Mouse (Mus musculus): ENCODE measurements at regions not wholly inside any gene's neighbourhood (a gene's known extent, or its start where the extent isn't known, plus 50 kb on each side); places are given as distances from the start of the nearest gene placed in this dataset.
"Not testable (repeated sequence)": the region's sequence is repeated elsewhere in the genome, so short reads cannot be mapped to it uniquely, and the experiment has no call there.

DNA sequence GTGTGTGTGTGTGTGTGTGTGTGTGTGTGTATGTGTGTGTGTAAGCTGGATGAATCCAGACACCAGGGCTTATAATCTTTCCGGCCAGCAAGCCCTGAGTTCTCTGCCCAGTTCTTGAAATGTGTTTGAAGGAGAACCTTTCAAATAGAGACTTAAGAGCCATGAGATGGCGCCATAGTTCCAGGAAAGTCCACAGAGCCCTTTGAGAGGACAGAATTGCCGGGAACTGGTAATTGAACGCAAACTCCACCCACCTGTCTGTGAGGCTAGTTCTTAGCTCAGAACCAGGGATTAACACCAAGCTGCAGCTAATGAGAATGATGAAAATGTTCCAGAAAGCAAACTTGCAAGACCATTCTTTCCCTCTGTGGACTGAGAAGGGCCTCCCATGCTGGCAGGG is 72.2 kb downstream of the Trim42 start:
- no peaks in the 10 kb centered on the region for H3K36me3 ChIP-seq (ENCODE audit: insufficient read depth, low read length)
- no peaks in the 10 kb centered on the region for H3K27me3 ChIP-seq (replicated peaks; ENCODE audit: insufficient read depth, low read length)
- H3K4me2 ChIP-seq (replicated peaks; ENCODE audit: low read depth, low read length) = no peak overlapping the region
- WGBS = 12% methylated on average over 4 of the region's 4 CpGs
- no peak overlapping the region for H3K4me3 ChIP-seq (ENCODE audit: low read depth, low read length)
- no peak overlapping the region for H3K9ac ChIP-seq (replicated peaks; ENCODE audit: low read depth)
- no peaks in the 10 kb centered on the region for H3K9me3 ChIP-seq (ENCODE audit: low read length)
- ATAC-seq (no peak), DNase-seq (ENCODE audit: low spot score) (peak; percentile 83)
- H3K4me1 ChIP-seq (ENCODE audit: insufficient read depth, low read depth, low read length) = no peaks in the 10 kb centered on the region
- TF ChIP-seq EP300 (IDR thresholded peaks at IDR 0.05) (no peak), CTCF (IDR thresholded peaks at IDR 0.05) (peak; percentile 57)
- H3K27ac ChIP-seq (ENCODE audit: low read length) = no peak overlapping the region

DNA sequence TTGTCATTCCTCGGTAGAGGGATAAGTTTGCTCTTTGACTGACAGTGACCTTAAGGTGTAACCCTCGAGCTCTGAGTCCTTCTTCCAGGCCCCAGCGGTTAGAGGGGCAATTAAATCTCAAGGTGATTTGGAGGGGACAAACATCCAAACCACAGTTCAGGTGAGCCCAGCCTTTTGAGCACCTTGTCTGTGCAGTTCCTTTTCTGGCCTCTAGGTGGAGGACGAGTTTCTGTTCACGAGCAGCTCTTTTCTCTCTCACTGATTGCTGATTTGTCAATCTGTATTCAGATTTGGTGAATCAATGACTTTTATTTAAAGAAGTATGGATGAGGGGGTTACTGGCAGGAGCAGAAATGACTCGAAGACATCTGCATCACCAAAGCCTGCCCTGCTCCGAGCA is 74.0 kb downstream of the Trim42 start:
- Histone ChIP-seq H3K9me3 (ENCODE audit: low read length) (no peaks in the 10 kb centered on the region), H3K27me3 (replicated peaks; ENCODE audit: insufficient read depth, low read length) (no peaks in the 10 kb centered on the region), H3K4me3 (ENCODE audit: low read depth, low read length) (no peak overlapping the region), H3K4me2 (replicated peaks; ENCODE audit: low read depth, low read length) (no peak overlapping the region), H3K36me3 (ENCODE audit: insufficient read depth, low read length) (no peaks in the 10 kb centered on the region), H3K9ac (replicated peaks; ENCODE audit: low read depth) (no peak overlapping the region), H3K27ac (ENCODE audit: low read length) (no peak overlapping the region), H3K4me1 (ENCODE audit: insufficient read depth, low read depth, low read length) (no peaks in the 10 kb centered on the region)
- no peak for ATAC-seq
- TF ChIP-seq EP300 (IDR thresholded peaks at IDR 0.05) = no peak
- TF ChIP-seq CTCF (IDR thresholded peaks at IDR 0.05) = peak; percentile 75
- 29% methylated on average over 7 of the region's 7 CpGs for WGBS
- peak; percentile 22 for DNase-seq (ENCODE audit: low spot score)

DNA sequence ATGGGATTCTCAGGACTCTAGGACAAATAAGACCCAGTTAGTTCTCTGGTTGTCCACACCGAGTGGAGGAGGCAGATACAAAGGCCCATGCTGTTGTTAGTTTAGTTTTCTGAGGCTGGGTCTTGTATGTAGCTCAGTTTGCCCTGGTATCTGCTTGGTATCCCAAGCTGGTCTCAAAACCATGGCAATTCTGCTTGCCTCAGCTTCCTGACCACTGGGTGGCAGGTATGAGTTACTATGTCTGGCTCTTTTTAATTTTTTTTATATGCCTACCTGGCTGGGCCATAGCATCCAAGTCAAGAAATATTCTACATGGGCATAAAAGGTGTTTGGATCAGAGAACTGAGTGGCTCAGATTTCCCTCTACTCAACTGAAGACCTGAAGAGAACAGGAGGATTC is 77.9 kb downstream of the Trim42 start:
- Histone ChIP-seq H3K27me3 (replicated peaks; ENCODE audit: insufficient read depth, low read length) (no peaks in the 10 kb centered on the region), H3K9ac (replicated peaks; ENCODE audit: low read depth) (no peak overlapping the region), H3K4me3 (ENCODE audit: low read depth, low read length) (no peak overlapping the region), H3K27ac (ENCODE audit: low read length) (no peak overlapping the region), H3K4me1 (ENCODE audit: insufficient read depth, low read depth, low read length) (no peaks in the 10 kb centered on the region), H3K4me2 (replicated peaks; ENCODE audit: low read depth, low read length) (no peak overlapping the region), H3K36me3 (ENCODE audit: insufficient read depth, low read length) (no peaks in the 10 kb centered on the region), H3K9me3 (ENCODE audit: low read length) (no peaks in the 10 kb centered on the region)
- TF ChIP-seq CTCF (IDR thresholded peaks at IDR 0.05) = no peak; the same call in 1 of the 2 replicates
- TF ChIP-seq EP300 (IDR thresholded peaks at IDR 0.05) = no peak
- no peak for DNase-seq (ENCODE audit: low spot score)
- ATAC-seq = no peak
- WGBS = 52% methylated on average over 1 of the region's 1 CpGs

DNA sequence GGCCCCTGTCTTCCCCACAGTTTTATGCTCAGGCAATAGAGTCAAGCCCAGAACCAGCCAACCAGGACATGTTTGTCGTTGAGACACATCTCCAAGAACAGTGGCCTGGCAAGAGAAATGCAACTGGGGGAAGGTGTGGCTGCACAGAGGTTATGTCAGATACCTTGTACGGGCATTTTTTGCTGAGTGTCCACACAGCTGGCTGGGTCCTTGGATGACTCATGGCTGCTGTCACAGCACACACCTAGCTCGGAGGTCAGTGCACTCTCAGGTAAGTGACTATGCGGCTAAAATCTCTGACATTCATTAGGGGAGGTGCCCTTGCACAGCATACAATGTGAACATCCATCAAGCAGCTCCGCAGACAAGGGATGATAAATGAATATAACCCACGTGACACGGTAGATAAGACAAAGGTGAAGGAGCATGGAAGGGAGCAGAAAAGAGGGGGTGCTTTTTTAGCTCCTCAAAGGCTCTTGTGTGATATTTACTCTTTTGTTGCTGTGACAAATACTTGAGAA is 85.4 kb downstream of the Trim42 start:
- Histone ChIP-seq H3K27me3 (replicated peaks; ENCODE audit: insufficient read depth, low read length) (no peaks in the 10 kb centered on the region), H3K4me2 (replicated peaks; ENCODE audit: low read depth, low read length) (no peak overlapping the region), H3K9ac (replicated peaks; ENCODE audit: low read depth) (no peak overlapping the region), H3K27ac (ENCODE audit: low read length) (no peak overlapping the region), H3K4me3 (ENCODE audit: low read depth, low read length) (no peak overlapping the region), H3K9me3 (ENCODE audit: low read length) (no peaks in the 10 kb centered on the region), H3K4me1 (ENCODE audit: insufficient read depth, low read depth, low read length) (no peaks in the 10 kb centered on the region), H3K36me3 (ENCODE audit: insufficient read depth, low read length) (no peaks in the 10 kb centered on the region)
- no peak for TF ChIP-seq CTCF (IDR thresholded peaks at IDR 0.05)
- no peak for TF ChIP-seq EP300 (IDR thresholded peaks at IDR 0.05)
- DNase-seq (ENCODE audit: low spot score) = no peak
- 25% methylated on average over 7 of the region's 7 CpGs for WGBS
- ATAC-seq = no peak

DNA sequence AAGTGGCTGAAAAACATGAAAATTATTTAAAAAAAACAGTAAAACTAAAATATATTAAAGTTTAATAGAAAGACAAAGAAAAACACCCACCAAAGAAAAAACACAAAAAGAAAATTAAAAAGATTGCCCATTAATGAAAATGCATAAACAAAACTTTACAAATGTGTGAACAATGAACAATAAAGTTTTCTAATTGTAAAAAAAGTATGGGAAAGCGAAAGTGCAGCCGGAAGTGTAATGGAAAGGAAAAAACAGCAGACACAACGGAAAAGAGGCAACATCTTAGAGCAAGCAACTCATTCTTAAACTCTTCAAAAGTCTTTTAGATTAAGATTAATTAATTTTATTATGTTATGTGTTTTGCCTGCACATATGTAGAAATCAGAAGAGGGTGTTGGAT is 87.7 kb downstream of the Trim42 start:
- no peak for DNase-seq (ENCODE audit: low spot score)
- Histone ChIP-seq H3K27ac (ENCODE audit: low read length) (no peak overlapping the region), H3K9me3 (ENCODE audit: low read length) (no peaks in the 10 kb centered on the region), H3K4me2 (replicated peaks; ENCODE audit: low read depth, low read length) (no peak overlapping the region), H3K36me3 (ENCODE audit: insufficient read depth, low read length) (no peaks in the 10 kb centered on the region), H3K4me3 (ENCODE audit: low read depth, low read length) (no peak overlapping the region), H3K9ac (replicated peaks; ENCODE audit: low read depth) (no peak overlapping the region), H3K4me1 (ENCODE audit: insufficient read depth, low read depth, low read length) (no peaks in the 10 kb centered on the region), H3K27me3 (replicated peaks; ENCODE audit: insufficient read depth, low read length) (no peaks in the 10 kb centered on the region)
- 79% methylated on average over 3 of the region's 3 CpGs for WGBS
- TF ChIP-seq CTCF (IDR thresholded peaks at IDR 0.05) (no peak), EP300 (IDR thresholded peaks at IDR 0.05) (no peak)
- no peak for ATAC-seq

DNA sequence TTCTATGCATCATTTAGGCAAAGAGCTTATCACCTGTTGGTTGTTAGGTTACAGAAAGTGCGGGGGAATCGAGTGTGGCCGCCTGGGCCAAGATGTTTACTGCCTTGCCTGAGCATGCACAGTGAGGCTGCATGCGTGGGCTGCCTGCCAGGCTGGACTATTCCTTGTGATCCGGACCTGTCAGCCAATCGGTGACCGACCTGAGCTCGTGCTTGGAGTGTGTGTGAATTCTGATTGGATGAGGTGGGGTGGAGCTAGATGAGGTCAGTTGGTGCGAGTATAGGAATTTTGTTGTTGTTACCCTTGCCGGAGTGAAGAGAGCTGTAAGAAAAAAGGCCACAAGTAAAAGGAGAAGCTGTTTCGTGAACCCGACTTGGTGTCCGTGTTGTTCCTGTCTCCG is 94.3 kb downstream of the Trim42 start:
- H3K4me1 ChIP-seq (ENCODE audit: insufficient read depth, low read depth, low read length); H3K4me2 ChIP-seq (replicated peaks; ENCODE audit: low read depth, low read length); H3K36me3 ChIP-seq (ENCODE audit: insufficient read depth, low read length); H3K9me3 ChIP-seq (ENCODE audit: low read length); H3K4me3 ChIP-seq (ENCODE audit: low read depth, low read length); H3K27ac ChIP-seq (ENCODE audit: low read length); ATAC-seq; DNase-seq (ENCODE audit: low spot score); H3K27me3 ChIP-seq (replicated peaks; ENCODE audit: insufficient read depth, low read length); H3K9ac ChIP-seq (replicated peaks; ENCODE audit: low read depth): not testable (repeated sequence)
- 79% methylated on average over 14 of the region's 14 CpGs for WGBS

DNA sequence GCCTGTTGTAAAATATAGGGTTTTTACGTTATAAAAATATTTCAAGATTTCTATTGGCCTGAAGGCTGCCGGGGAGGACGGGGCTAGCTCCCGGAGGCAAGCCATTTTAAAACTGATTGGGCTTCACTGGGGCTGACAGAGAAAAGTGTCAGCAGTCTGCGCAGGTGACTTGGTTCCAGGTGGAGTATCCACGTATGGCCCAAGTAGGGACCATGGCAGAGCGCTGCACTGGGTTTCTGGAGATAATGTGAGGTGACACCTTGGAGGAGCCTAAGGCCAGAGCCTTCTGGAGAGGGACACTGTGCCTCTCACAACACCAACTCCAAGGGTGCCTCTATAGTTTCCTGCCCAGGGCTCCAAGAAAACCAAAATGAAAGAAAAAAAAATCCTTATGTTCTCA is 95.9 kb downstream of the Trim42 start:
- Histone ChIP-seq H3K4me1 (ENCODE audit: insufficient read depth, low read depth, low read length) (no peaks in the 10 kb centered on the region), H3K27me3 (replicated peaks; ENCODE audit: insufficient read depth, low read length) (no peaks in the 10 kb centered on the region), H3K4me2 (replicated peaks; ENCODE audit: low read depth, low read length) (no peak overlapping the region), H3K36me3 (ENCODE audit: insufficient read depth, low read length) (no peaks in the 10 kb centered on the region), H3K4me3 (ENCODE audit: low read depth, low read length) (no peak overlapping the region), H3K9ac (replicated peaks; ENCODE audit: low read depth) (no peak overlapping the region), H3K27ac (ENCODE audit: low read length) (no peak overlapping the region), H3K9me3 (ENCODE audit: low read length) (no peaks in the 10 kb centered on the region)
- DNase-seq (ENCODE audit: low spot score) (no peak), ATAC-seq (no peak)
- no peak for TF ChIP-seq CTCF (IDR thresholded peaks at IDR 0.05)
- TF ChIP-seq EP300 (IDR thresholded peaks at IDR 0.05) = no peak
- WGBS = 87% methylated on average over 7 of the region's 7 CpGs

Measured in lung, postnatal 0 days (tissue).